Mouse (Mus musculus): ENCODE results near the gene Arhgef39.

GRCm38 (mm10) chr4:43536031-43536430 is 36.5 kb upstream of the Arhgef39 start:
- TF ChIP-seq POLR2A (IDR thresholded peaks at IDR 0.05; ENCODE audit: insufficient read length, low read depth), result no peak
- TF ChIP-seq MAX (IDR thresholded peaks at IDR 0.05; ENCODE audit: low read depth), result no peak
- no peak for TF ChIP-seq USF1 (IDR thresholded peaks at IDR 0.05; ENCODE audit: low read depth)
- TF ChIP-seq CEBPB (IDR thresholded peaks at IDR 0.05; ENCODE audit: insufficient read depth, poor library complexity, severe bottlenecking), result no peak
- no peak for TF ChIP-seq MYOG (IDR thresholded peaks at IDR 0.05; ENCODE audit: control insufficient read depth in 1 of 3, insufficient read depth in 1 of 3, insufficient read length in 2 of 3, low read depth in 2 of 3)

Data from myocyte (in vitro differentiated cells).